Mouse (Mus musculus) heart, embryonic 12.5 days (tissue): ENCODE measurements around the gene Ssx2ip. TPM values are rescaled to one million over a fixed set of nuclear protein-coding genes. Genes with fewer than 3 reads are reported as not detected.

Experiments
- ATAC-seq: fragments of 200-750 bp; cut with Nextera tagmentation; 2 replicates; pipeline ENCODE4 v1.8.0; 2017; ENCODE audit warnings: moderate TSS enrichment, moderate library complexity; ENCODE audit not compliant: insufficient number of reproducible peaks, low FRiP score
- H3K27ac ChIP-seq: fragments of 300-500 bp; sonication (generic); 2 replicates; pipeline ENCODE4 v1.5.1; 2016; ENCODE audit warnings: mild to moderate bottlenecking, moderate library complexity; ENCODE audit not compliant: poor library complexity, severe bottlenecking
- H3K27me3 ChIP-seq: fragments of 300-500 bp; sonication (generic); replicated peaks from 2 replicates; pipeline ENCODE4 v1.6.1; 2016; ENCODE audit warnings: mild to moderate bottlenecking, moderate library complexity
- H3K36me3 ChIP-seq: fragments of 300-500 bp; sonication (generic); 2 replicates; pipeline ENCODE4 v1.6.1; 2016; ENCODE audit warnings: mild to moderate bottlenecking, moderate library complexity
- H3K4me1 ChIP-seq: fragments of 300-500 bp; sonication (generic); replicated peaks from 2 replicates; pipeline ENCODE4 v1.6.1; 2016; ENCODE audit warnings: mild to moderate bottlenecking
- H3K4me2 ChIP-seq: fragments of 300-500 bp; sonication (generic); 2 replicates; pipeline ENCODE4 v1.6.1; 2016; ENCODE audit warnings: mild to moderate bottlenecking, moderate library complexity
- H3K4me3 ChIP-seq: fragments of 300-500 bp; sonication (generic); 2 replicates; pipeline ENCODE4 v1.5.1; 2016; ENCODE audit warnings: mild to moderate bottlenecking
- H3K9ac ChIP-seq: fragments of 300-500 bp; sonication (generic); 2 replicates; pipeline ENCODE4 v1.6.1; 2016; ENCODE audit warnings: mild to moderate bottlenecking, moderate library complexity
- H3K9me3 ChIP-seq: fragments of 300-500 bp; sonication (generic); replicated peaks from 2 replicates; pipeline ENCODE4 v1.6.1; 2016; ENCODE audit warnings: mild to moderate bottlenecking, moderate library complexity
- WGBS: fragments of 180-500 bp; shearing (Covaris S2); methylation state at CpG from one replicate; pipeline ENCODE4 v1.1.7; 2016; 5-methylcytosine and 5-hydroxymethylcytosine counted together
- polyA plus RNA-seq: library from polyadenylated mRNA; unstranded; fragments of >200 nt; fragmentation: Nextera tagmentation; extraction: Ambion mirVana; gene quantifications from 2 replicates; pipeline ENCODE4 v1.2.1, GENCODE M21; 2016

Gene Ssx2ip
- polyA plus RNA-seq = 24.4 and 26.0 TPM in 2 replicates

- no peaks in the 10 kb centered on the region for H3K36me3 ChIP-seq
- no peaks in the 10 kb centered on the region for H3K27me3 ChIP-seq
- 0 out of 2 replicates have a peak, but pooled peaks cover 2% of the 10 kb centered on the region for H3K9me3 ChIP-seq
- peak within 1 kb of the TSS; percentile 73 for H3K27ac ChIP-seq
- peak within 1 kb of the TSS; percentile 88 for H3K4me3 ChIP-seq
- H3K9ac ChIP-seq = peak within 1 kb of the TSS; percentile 92
- peak; percentile 98 for ATAC-seq
- H3K4me1 ChIP-seq = peaks cover 23% of the 10 kb centered on the region
- H3K4me2 ChIP-seq = peak within 1 kb of the TSS; percentile 77
- WGBS = under 1% methylated on average over 97 of the region's 100 CpGs
Observed at GRCm38 (mm10) chr3:146404311-146405201, at the start of gene Ssx2ip. Gene Ssx2ip, plus strand, starts transcription at chr3:146404642.

- no peak overlapping the region for H3K9ac ChIP-seq
- no peaks in the 10 kb centered on the region for H3K9me3 ChIP-seq
- no peak overlapping the region for H3K4me3 ChIP-seq
- no peak overlapping the region for H3K27ac ChIP-seq
- no peak for ATAC-seq
- no peaks in the 10 kb centered on the region for H3K4me1 ChIP-seq
- no peaks in the 10 kb centered on the region for H3K36me3 ChIP-seq
- H3K27me3 ChIP-seq = no peaks in the 10 kb centered on the region
- no peak overlapping the region for H3K4me2 ChIP-seq
- 61% methylated on average over 3 of the region's 3 CpGs for WGBS
Observed at GRCm38 (mm10) chr3:146355146-146355545, 49.3 kb upstream of the Ssx2ip start.

- Histone ChIP-seq H3K4me1 (no peaks in the 10 kb centered on the region), H3K36me3 (no peaks in the 10 kb centered on the region), H3K27me3 (no peaks in the 10 kb centered on the region), H3K4me3 (no peak overlapping the region), H3K27ac (no peak overlapping the region), H3K4me2 (no peak overlapping the region), H3K9me3 (no peaks in the 10 kb centered on the region), H3K9ac (no peak overlapping the region)
- 88% methylated on average over 9 of the region's 9 CpGs for WGBS
- no peak for ATAC-seq
Observed at GRCm38 (mm10) chr3:146365471-146365870, 39.0 kb upstream of the Ssx2ip start.

GRCm38 (mm10) chr3:146367058-146367457 lies 37.4 kb upstream of the Ssx2ip start:
- WGBS = 91% methylated on average over 2 of the region's 2 CpGs
- no peaks in the 10 kb centered on the region for H3K9me3 ChIP-seq
- no peaks in the 10 kb centered on the region for H3K4me1 ChIP-seq
- no peak for ATAC-seq
- no peak overlapping the region for H3K4me3 ChIP-seq
- no peak overlapping the region for H3K9ac ChIP-seq
- H3K27ac ChIP-seq = no peak overlapping the region
- H3K36me3 ChIP-seq = no peaks in the 10 kb centered on the region
- no peak overlapping the region for H3K4me2 ChIP-seq
- no peaks in the 10 kb centered on the region for H3K27me3 ChIP-seq

- ATAC-seq = no peak
- WGBS = 83% methylated on average over 7 of the region's 7 CpGs
- no peaks in the 10 kb centered on the region for H3K4me1 ChIP-seq
- no peaks in the 10 kb centered on the region for H3K27me3 ChIP-seq
- H3K9ac ChIP-seq = no peak overlapping the region
- no peak overlapping the region for H3K27ac ChIP-seq
- H3K9me3 ChIP-seq = no peaks in the 10 kb centered on the region
- H3K4me3 ChIP-seq = no peak overlapping the region
- no peaks in the 10 kb centered on the region for H3K36me3 ChIP-seq
- H3K4me2 ChIP-seq = no peak overlapping the region
Observed at GRCm38 (mm10) chr3:146370553-146371095, 33.8 kb upstream of the Ssx2ip start.

- Histone ChIP-seq H3K4me1 (no peaks in the 10 kb centered on the region), H3K27me3 (no peaks in the 10 kb centered on the region), H3K4me2 (no peak overlapping the region), H3K9me3 (no peaks in the 10 kb centered on the region), H3K36me3 (no peaks in the 10 kb centered on the region), H3K9ac (no peak overlapping the region), H3K27ac (no peak overlapping the region), H3K4me3 (no peak overlapping the region)
- no peak for ATAC-seq
- WGBS = 76% methylated on average over 5 of the region's 5 CpGs
Observed at GRCm38 (mm10) chr3:146371201-146371600, 33.2 kb upstream of the Ssx2ip start.

- H3K9me3 ChIP-seq = no peaks in the 10 kb centered on the region
- WGBS = 86% methylated on average over 3 of the region's 3 CpGs
- H3K4me3 ChIP-seq = no peak overlapping the region
- H3K36me3 ChIP-seq = no peaks in the 10 kb centered on the region
- H3K4me1 ChIP-seq = peaks cover 7% of the 10 kb centered on the region
- no peak overlapping the region for H3K4me2 ChIP-seq
- no peaks in the 10 kb centered on the region for H3K27me3 ChIP-seq
- H3K27ac ChIP-seq = no peak overlapping the region
- ATAC-seq = no peak
- no peak overlapping the region for H3K9ac ChIP-seq
Observed at GRCm38 (mm10) chr3:146374596-146375175, 29.8 kb upstream of the Ssx2ip start.

- no peak for ATAC-seq
- no peak overlapping the region for H3K4me3 ChIP-seq
- no peaks in the 10 kb centered on the region for H3K27me3 ChIP-seq
- no peaks in the 10 kb centered on the region for H3K9me3 ChIP-seq
- H3K27ac ChIP-seq = no peak overlapping the region
- 73% methylated on average over 4 of the region's 4 CpGs for WGBS
- peaks cover 13% of the 10 kb centered on the region for H3K4me1 ChIP-seq
- H3K36me3 ChIP-seq = no peaks in the 10 kb centered on the region
- H3K9ac ChIP-seq = no peak overlapping the region
- H3K4me2 ChIP-seq = no peak overlapping the region
Observed at GRCm38 (mm10) chr3:146375224-146375657, 29.2 kb upstream of the Ssx2ip start.

- Histone ChIP-seq H3K4me1 (peaks cover 13% of the 10 kb centered on the region), H3K9ac (no peak overlapping the region), H3K27ac (no peak overlapping the region), H3K4me2 (no peak overlapping the region), H3K9me3 (no peaks in the 10 kb centered on the region), H3K36me3 (no peaks in the 10 kb centered on the region), H3K4me3 (no peak overlapping the region), H3K27me3 (no peaks in the 10 kb centered on the region)
- ATAC-seq = peak; percentile 88
- 78% methylated on average over 15 of the region's 15 CpGs for WGBS
Observed at GRCm38 (mm10) chr3:146376337-146377130, 27.9 kb upstream of the Ssx2ip start.

- no peaks in the 10 kb centered on the region for H3K9me3 ChIP-seq
- no peak overlapping the region for H3K4me3 ChIP-seq
- WGBS = 84% methylated on average over 5 of the region's 5 CpGs
- H3K27ac ChIP-seq = no peak overlapping the region
- ATAC-seq = no peak
- no peaks in the 10 kb centered on the region for H3K36me3 ChIP-seq
- H3K4me2 ChIP-seq = no peak overlapping the region
- H3K4me1 ChIP-seq = peaks cover 13% of the 10 kb centered on the region
- no peaks in the 10 kb centered on the region for H3K27me3 ChIP-seq
- no peak overlapping the region for H3K9ac ChIP-seq
Observed at GRCm38 (mm10) chr3:146377216-146377615, 27.2 kb upstream of the Ssx2ip start.

GRCm38 (mm10) chr3:146378753-146379152 lies 25.7 kb upstream of the Ssx2ip start:
- no peak overlapping the region for H3K4me2 ChIP-seq
- H3K4me3 ChIP-seq = no peak overlapping the region
- WGBS = 53% methylated on average over 8 of the region's 8 CpGs
- H3K27me3 ChIP-seq = no peaks in the 10 kb centered on the region
- no peak overlapping the region for H3K27ac ChIP-seq
- H3K36me3 ChIP-seq = no peaks in the 10 kb centered on the region
- peaks cover 13% of the 10 kb centered on the region for H3K4me1 ChIP-seq
- ATAC-seq = no peak
- peaks cover 7% of the 10 kb centered on the region for H3K9me3 ChIP-seq
- H3K9ac ChIP-seq = no peak overlapping the region
